Mouse (Mus musculus) adrenal gland, postnatal 25 days (tissue): ENCODE results near the gene Sbf2. TPM values are rescaled to one million over a fixed set of nuclear protein-coding genes. Genes with fewer than 3 reads are reported as not detected.
A peak's percentile ranks its signal among the peaks of the same experiment; 100 is the strongest.
"Not testable (repeated sequence)": the region's sequence is repeated elsewhere in the genome, so short reads cannot be mapped to it uniquely, and the experiment has no call there.

ENCODE experiments used
- DNase-seq: peaks from one replicate; pipeline ENCODE4 v3.0.0; 2021; ENCODE audit warnings: mixed read lengths
- long read RNA-seq: library from polyadenylated mRNA; stranded (forward); transcript quantifications from one replicate; pipeline ENCODE4 v2.0.0, GENCODE M21; 2021
- total RNA-seq: library from RNA; stranded (reverse); gene quantifications from 2 replicates; pipeline ENCODE4 v1.2.3, GENCODE M21; 2021

Sbf2 gene
- total RNA-seq, result 37.3 and 57.0 TPM in 2 replicates
- long read RNA-seq, partial matches to known transcripts, result 3 of 6 reads
- long read RNA-seq, other reads (novel, unspliced or antisense), result 2 of 6 reads

DNA sequence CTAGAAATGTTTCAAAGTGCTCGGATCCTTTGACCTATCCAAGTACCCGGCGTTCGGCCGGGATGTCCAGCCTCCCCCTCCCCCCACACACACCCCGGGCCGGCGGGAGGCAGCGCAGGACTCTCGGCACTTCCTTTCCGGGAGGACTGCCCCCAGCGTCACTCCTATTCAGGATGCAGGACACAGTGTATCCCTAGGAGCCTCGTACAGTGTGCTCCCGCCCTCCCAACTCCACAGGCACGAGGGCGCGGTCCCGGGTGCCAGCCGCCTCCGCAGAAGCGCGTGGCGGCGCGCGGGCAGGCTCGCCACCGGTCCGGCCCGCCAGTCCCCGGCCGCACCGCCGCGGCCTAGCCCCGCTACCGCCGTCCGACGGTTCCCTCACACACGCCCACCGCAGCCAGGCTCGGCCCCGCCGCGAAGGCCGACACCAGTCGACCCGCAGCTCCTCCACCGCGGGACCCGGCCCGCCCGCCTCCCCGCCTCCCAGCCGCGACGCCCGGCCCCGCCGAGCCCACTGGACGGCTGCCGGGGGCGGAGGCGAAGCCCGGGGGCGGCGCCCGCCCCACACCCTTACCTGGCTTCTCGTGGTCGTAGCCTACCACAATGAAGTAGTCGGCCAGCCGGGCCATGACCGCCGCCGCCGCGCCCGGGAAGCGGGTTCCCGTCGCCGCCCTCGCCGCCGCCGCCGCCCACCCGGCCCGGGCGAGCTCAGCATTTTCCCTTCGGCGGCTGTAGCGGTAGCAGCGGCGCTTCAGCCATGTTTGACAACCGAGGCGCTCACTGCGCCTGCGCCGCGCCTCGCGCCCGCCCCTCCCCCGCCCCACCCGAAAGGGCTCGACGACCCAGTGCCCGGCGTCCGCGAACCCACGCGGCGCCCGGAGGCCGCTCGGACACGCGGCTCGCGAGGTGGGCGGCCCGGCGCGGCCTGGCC lies at the start of gene Sbf2:
Sbf2 (minus strand) TSS at position 790 of the 931 bp plus-strand sequence.
- DNase-seq, result peak; percentile 80

DNA sequence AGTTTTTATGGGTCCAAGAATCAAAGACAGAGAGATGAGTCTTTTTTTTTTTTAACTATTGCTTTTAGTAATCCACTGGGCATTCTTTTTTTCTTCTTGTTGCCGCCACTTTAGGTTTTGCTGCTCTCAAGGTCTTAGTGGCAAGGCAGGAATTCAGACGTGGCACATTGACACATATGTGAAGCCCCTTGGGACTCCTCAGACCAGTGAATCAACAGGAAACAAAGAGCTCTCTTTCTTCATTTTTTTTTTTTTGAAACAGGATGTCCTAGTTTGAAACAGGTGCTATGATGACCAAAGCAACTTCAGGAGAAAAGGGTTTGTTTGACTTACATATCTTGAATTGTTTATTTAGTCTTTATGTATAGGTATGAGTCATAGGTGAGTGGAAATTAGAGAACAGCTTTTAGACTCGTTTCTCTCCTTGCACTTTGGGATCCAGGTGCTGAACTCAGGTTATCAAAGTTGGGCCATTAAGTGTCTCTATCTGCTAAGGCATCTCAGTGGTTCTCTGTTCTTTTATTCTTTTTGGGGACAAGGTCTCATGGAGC lies 43.7 kb upstream of the Sbf2 start:
- DNase-seq, result no peak

DNA sequence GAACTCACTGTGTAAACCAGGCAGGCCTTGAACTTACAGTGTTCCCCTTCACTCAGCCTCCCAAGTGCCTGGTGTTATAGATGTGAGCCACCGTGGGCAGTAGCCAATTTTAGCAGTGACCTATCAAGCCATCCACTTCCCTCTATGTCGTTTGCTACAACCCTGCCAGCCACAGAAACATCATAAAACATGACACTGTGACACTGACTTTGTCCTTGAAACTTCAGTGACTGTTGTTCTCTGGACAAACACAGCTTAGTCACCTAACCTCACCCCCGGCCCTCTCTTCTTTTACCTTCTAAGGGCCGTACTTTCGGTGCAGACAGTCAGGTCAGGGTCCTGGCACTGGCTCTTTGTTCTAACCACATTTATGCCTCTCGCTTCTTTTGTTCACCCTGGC lies 41.2 kb upstream of the Sbf2 start:
- DNase-seq, result peak; percentile 34

DNA sequence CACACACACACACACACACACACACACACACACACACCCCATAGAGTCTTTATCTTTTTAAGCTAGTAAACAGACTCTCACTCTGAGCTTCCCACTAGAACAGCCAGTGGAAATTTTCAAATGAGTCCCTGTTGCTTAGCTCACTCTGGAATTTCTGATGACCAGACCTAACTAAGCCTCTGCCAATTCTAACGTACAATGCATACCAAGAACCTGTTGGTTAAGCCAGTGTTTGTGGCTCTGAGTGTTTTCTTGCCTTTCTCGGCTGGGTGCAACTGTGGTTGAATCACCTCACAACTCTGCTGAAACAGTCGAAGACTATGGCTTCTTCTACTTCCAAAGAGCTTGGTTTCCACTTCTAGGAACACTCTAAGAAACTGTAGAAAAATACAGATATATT lies 40.5 kb upstream of the Sbf2 start:
- no peak for DNase-seq

DNA sequence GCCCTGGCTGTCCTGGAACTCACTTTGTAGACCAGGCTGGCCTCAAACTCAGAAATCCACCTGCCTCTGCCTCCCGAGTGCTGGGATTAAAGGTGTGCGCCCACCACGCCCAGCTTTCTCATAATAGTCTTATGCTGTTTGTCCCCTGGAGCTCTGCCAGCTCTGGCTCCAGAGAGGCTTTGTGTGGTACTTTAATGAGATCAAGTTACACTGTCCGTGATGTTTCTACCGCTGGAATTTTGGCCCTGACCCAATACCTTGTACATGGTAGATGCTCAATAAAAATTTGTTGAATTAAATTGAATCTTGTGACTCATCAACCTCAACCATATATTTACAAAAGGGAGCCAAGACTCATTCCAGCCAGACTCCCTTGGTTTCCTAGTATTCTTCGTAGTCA lies 36.4 kb upstream of the Sbf2 start:
- no peak for DNase-seq

DNA sequence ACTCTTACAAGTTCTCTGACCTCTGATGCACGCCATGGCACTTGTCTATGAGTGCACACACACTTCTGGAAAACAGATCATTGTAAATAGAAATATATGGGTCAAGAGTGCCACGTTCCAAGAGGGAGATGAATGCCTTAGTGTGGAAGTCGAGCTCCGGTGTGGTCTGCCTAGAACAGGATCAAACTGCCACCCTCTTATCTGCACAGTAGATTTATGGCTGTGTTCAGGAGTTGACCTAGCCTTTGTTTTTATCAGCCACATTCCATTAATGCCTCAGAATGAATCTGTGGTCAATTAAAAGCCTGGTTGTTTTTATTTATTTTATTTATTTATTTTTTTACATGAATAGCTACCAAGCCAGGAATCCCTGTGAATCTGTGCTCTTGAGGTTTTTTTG lies 35.8 kb upstream of the Sbf2 start:
- no peak for DNase-seq

DNA sequence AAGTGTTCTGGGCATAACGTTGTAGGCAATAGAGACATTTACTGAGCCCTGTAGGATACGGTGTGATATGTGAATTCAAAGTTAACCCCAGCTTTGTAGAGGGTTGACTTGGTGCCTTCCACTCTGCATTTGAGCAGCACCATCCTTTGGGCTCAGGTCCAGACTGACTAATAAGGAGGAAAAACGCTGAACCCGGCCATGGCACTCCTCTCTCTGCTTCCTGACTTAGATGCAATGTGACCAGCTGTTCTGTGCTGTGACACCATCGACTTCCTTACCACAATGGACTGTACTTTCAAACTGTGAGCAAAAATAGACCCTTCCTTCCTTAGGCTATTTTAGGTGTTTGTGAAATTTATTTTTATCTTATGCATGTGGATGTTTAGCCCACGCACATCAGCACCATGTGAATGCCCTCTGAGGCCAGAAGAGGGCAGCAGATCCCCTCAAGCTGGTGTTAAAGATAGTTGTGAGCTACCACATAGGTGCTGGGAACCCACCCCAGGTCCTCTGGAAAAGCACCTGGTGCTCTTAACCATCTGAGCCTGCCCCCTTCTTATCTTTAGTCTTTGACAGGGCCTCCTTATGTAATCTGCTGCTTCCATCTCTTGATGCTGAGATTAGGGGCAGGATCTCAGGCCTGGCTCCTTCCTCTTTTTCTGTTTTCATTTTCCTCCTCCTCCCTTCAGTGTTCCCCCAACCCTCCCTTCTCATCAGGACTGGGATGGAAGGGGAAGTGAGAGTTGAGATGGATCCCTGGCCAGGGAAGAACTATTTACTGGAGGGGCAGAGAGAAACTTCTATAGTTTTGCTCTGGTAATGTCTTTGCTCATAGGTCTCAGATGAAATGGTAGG lies 34.6 kb upstream of the Sbf2 start:
- no peak for DNase-seq

DNA sequence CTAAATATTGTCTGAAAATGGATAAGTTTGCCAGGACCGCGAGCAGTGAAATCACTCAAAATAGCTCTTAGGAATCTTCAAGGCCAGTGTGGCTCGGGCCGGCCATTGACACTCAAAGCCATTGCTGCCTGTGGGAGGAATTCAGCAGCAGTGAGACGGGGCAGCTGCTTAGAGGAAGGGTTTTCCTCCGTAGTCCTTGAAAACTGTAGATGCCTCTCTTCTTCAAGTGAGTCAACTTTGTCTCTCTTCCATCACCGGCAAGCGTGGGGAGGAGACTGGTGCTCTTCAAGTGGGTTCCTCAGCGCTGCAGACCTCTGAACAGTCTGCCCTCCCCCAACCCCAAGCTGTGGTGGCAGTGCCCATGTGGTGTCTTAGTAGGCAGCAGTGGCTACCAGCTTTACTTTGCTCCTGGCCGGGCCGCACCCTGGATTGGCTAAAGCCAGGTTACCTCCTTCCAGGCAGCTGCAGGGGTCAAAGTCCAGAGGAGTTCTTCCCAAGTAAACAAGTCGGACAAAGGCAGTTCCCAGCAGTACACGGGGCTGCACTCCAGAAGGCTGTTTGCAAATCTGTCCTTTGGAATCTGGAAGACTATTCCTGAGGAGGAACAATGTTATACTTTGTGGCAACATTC lies 33.8 kb upstream of the Sbf2 start:
- no peak for DNase-seq

DNA sequence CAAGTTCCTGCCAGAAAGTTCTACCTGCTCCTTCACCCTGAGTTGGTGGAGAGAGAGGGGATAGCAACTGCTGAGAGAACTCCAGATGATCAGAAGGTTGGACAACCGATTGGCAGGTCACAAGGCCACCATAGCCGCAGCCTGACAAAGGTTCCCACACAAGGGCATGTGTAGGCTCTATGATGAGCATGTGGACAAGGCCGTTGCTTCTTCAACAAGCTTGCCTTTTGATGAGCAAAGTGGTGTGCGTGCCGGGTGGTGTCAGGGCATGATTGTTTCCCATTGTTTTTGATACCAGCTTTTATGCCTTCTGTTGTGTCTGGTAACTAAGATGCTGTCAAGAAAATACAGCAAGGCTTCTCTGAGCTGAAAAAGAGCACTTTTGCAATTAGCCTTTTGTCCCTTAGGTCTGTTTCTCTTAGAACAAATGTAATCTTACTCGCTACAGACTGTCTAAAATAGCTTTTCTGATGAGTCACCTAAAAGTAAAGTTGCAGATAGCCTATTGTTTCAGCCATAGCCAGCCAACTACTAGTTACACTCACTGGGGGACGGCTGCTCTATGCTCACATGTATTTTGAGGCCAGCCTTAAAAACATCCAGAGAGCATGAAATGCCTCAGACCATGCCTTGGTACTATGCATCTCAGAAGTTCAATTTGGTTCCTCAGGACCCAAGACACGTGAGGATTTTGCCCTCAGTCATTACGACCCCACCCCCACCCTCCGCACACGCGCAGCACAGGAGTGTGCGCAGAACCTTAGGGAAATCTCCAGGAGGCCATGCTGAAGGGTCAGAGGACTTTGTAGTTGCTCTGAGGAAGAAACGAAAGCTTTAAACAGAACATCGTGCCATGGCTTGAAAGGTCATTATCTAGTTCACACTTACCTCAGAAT lies 33.1 kb upstream of the Sbf2 start:
- DNase-seq, result no peak

DNA sequence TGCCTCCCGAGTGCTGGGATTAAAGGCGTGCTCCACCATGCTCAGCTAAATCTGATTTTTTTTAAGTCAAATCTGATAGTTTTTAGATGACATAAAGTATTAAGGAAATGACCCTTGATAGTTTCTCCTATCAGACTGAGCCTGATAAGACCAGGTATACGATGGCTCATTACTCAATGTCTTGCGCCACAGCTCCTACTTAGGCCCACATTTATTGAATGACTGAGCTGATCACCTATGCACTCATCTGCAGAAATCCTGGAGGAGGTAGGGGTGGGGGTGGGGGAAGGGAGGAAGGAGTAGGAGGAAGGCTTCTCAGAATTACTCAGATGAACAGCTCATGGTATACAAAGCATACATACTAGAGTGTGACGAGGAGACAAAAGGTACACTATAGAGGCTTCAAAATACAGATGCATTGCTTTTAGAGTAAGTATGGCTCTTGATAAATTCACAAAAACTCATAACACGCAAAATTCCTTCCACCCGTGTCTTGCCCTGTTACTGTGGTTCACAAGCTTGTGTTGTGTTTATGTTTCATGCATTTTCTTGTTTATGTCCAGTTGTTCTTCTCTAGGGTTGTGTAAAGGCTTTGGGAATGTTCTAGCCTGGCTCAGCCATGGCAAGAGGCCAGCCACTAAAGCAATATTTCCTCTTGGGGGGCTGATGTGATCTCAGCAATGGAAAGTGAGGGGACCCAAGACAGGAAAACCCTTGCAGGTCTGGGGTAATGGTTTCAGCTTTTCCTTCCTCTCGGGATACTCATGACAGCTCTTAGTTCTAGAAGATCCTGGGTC lies 32.1 kb upstream of the Sbf2 start:
- no peak for DNase-seq

DNA sequence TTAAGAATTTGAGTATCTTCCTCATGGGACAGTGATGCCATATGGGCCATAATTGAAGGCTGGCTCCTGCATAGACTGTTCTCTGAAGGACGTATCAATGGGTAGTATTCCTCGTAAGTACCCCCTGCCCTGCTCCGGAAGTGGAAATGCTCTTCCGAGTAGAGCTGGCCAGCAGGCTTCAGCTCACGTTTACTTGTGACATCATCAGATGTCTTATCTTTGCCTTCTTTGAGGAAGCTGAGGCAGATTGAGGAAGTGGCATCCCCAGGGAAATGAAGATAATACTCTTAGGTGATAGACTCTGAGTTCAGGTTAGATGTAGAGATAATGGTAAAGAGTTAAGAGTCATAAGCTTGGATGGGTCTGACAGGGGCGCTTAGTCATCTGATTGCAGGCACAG lies 31.1 kb upstream of the Sbf2 start:
- DNase-seq, result no peak

DNA sequence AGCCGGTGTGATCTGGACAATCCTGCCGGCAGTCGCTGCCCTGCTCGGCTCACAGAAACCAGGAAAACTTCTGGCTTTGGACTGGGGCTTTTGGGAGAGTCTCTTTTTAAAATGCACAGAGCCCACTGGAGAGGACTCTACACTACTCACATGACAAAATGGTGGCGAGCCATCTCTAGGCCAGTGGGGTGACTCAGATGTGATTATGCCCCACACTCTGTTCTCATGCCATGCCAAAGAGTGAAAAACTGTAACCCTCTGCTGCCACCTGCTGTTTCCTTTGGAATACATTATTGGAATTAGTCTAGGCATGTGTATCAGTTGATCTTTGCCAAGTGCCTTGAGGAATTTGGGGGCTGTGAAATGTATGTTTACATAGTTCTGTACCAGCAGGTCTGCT lies 30.6 kb upstream of the Sbf2 start:
- peak; percentile 44 for DNase-seq

DNA sequence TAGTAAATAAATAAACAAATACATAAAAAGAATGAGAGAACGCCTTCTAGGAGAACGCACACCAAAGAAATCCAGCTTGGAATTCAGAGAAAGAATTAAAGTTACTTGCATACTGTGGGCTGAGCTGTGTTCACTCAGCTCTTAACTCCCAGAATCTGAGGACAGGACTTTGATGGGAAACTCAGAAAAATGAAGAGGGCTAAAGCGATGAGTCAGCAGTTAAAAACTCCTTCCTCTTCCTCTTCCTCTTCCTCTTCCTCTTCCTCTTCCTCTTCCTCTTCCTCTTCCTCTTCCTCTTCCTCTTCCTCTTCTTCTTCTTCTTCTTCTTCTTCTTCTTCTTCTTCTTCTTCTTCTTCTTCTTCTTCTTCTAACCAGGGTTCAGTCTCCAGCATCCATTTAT lies 25.2 kb upstream of the Sbf2 start:
- DNase-seq, result not testable (repeated sequence)

DNA sequence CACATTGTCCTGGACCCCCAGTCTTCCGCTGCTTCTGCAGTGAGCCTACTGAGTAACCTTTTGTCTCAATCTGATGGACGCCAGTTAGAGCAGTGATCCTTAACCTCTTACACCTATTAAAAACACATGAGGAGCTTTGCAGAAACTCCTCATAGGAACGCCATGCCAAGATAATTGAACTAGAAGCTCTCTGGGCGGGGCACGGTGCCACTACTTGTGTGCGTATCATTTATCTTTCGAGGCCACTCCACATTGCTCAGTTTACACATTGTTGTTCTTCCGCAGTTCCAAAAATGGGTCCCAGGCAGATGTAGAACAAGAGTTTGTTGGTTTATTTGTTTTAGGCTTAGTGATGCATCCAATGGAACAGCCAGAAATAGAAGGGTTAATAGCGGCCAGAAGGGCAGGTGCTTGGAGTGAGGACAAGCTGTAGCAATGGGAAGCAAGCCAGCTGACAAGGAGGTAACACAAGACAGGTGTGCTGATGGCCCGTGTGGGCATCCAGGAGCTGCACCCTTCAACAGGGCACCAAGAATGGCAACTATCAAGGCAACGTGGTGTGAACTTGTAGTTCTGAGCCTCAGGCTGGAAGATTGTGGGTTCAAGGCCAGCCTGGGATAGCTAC lies 24.7 kb upstream of the Sbf2 start:
- DNase-seq, result no peak

DNA sequence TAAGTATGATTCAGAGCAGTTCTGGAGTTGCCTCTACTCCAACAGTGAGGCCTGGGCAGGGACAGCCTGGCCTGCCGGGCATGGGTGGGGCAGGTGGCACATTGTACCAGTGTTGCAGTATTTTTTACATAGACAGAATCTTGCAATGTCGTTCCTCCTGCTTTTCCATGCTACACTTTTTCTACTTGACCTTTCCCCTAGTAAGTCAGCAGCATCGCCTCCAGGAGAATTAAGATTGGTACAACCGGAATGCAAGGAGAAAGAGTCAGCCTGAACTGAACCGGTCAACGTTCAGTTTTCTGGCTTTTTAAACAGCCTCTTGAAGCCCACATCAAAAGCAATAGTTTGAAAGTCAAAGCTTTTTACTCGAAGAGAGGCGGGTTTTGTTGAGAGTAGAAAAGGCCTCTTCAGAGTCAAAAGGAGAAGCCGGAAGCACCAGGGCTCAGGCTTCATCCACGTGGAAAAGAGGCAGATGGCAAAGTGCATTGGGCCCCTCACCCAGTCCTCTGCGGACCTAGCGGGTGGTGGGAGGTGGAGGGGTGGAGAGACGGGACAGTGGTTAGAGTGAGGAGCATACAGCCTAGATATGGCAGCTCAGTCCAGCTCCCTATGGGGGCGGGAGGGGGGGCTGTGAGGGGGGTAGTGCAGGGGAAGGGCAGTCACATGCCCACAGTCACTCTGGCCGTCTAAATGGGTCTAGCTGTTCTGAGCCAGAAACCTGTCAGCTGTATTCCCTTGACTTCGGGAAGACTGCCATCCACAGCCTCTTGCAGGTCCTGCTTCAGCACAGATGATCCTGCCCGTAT lies 23.8 kb upstream of the Sbf2 start:
- no peak for DNase-seq

DNA sequence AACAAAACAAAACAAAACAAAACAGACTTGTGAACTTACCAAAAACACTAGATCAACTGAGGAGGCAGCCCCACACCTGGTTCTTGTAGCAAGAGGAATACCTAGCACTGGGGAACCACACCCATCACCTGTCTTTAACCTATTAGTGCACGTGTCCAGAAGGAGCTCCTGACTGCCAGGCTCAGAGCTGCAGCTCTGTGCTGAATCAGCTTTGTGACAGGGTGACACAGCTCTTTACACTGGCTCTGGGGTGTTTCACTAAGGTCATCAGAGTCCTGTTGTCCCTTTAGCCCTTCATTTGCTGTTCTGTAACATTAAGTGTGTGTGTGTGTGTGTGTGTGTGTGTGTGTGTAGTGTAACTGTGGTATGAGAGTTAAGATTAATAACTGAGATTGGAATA lies 21.8 kb upstream of the Sbf2 start:
- DNase-seq, result no peak

DNA sequence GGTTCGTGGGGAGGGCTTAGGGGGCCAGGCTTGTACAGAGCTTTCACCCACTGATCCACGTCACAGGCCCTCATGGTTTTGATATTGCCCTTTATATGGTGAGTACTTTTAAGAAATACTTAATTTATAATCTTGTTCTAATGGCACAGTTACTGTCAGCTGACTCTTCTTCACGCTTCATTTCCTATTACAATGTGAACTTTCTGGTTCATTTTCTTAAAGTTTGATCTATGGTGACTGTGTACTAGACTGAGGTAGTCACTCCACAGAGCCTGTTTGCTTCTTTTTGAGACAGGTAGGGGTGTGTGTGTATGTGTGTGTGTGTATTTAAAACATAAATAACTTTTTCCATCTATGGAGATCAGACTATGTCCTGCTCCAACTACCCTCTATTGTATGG lies 21.2 kb upstream of the Sbf2 start:
- DNase-seq, result no peak

DNA sequence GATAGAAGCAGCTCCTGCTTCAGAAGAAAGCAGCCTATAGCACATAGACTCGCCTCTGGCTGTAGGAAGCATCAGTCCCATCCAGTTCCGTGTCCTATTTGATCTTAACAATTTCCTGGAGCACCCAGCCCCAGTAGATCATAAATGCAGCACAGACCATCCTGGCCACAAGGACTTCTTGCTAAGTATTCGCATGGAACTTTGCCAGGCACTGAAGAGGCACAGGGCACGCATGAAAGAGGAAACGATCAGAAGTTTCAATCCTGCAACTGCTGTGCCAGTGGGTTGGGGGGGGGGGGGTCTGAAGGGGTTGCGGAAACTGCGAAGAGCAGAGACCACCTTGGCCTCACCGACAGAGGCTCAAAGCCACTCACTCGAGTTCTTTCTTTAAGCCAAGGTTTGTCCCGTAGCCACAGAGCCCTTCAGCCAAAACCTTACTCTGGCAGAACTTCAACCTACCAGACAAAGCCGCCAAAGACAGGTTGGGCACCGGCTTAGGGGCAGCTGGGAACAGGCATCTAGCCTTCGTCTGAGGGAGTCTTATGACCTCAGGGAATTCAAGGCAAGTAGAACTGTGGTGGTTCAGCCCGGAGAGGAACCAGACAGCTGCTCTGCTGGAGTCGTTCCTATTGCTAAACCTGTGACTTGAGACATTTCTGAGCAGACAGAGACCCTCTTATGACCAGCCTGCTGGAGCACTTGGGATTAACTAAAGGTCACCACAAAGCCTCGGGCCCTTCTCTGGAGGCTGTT lies 16.6 kb upstream of the Sbf2 start:
- DNase-seq, result no peak
